Mouse (Mus musculus) myocyte (in vitro differentiated cells): ENCODE measurements around the gene Rps6ka2.

Experiments
- E2F4 ChIP-seq: IDR thresholded peaks from one replicate; pipeline ENCODE4 v1.6.1; 2011; ENCODE audit warnings: mild to moderate bottlenecking, control low read depth, moderate library complexity; ENCODE audit not compliant: insufficient read depth
- MAX ChIP-seq: IDR thresholded peaks from one replicate; pipeline ENCODE4 v1.6.1; 2011; ENCODE audit warnings: low read depth, mild to moderate bottlenecking, control low read depth
- MYOD1 ChIP-seq, 3 experiments: IDR thresholded peaks; one replicate each; pipeline ENCODE4 v1.6.1; 2011; ENCODE audit warnings: control low read depth in 2 of 3, low read depth in 2 of 3, mild to moderate bottlenecking in 2 of 3, moderate library complexity in 1 of 3; ENCODE audit not compliant: insufficient read length in 2 of 3, control insufficient read depth in 1 of 3
- POLR2A ChIP-seq: IDR thresholded peaks from one replicate; pipeline ENCODE4 v1.6.1; 2011; ENCODE audit warnings: low read depth, mild to moderate bottlenecking, control low read depth, moderate library complexity; ENCODE audit not compliant: insufficient read length
- TCF12 ChIP-seq: IDR thresholded peaks from one replicate; pipeline ENCODE4 v1.6.1; 2011; ENCODE audit warnings: mild to moderate bottlenecking, control low read depth; ENCODE audit not compliant: poor library complexity, insufficient read depth, severe bottlenecking
- TCF3 ChIP-seq: IDR thresholded peaks from one replicate; pipeline ENCODE4 v1.6.1; 2011; ENCODE audit warnings: low read depth, control low read depth; ENCODE audit not compliant: insufficient read length
- USF1 ChIP-seq: IDR thresholded peaks from one replicate; pipeline ENCODE4 v1.6.1; 2011; ENCODE audit warnings: low read depth, mild to moderate bottlenecking, control low read depth, moderate library complexity

GRCm38 (mm10) chr17:7151446-7152100, 18.3 kb upstream of the Rps6ka2 start:
- TF ChIP-seq TCF3: no peak
- no peak for TF ChIP-seq POLR2A
- no peak for TF ChIP-seq TCF12
- no peak for TF ChIP-seq USF1
- no peak for TF ChIP-seq MAX
- TF ChIP-seq MYOD1 (IDR thresholded peaks at IDR 0.05; ENCODE audit: control insufficient read depth in 1 of 3, insufficient read length in 2 of 3, low read depth in 2 of 3): no peak
- TF ChIP-seq E2F4: no peak
